Mouse (Mus musculus): Measurements from ENCODE around the gene Dnajb3. TPM values are rescaled to one million over a fixed set of nuclear protein-coding genes. Genes with fewer than 3 reads are reported as not detected.

The Dnajb3 gene
- total RNA-seq (2015; ENCODE audit: low replicate concordance) (49.0 and 58.7 TPM in 2 replicates), total RNA-seq (2017; ENCODE audit: low replicate concordance) (8.7 and 28.2 TPM in 2 replicates)

DNA sequence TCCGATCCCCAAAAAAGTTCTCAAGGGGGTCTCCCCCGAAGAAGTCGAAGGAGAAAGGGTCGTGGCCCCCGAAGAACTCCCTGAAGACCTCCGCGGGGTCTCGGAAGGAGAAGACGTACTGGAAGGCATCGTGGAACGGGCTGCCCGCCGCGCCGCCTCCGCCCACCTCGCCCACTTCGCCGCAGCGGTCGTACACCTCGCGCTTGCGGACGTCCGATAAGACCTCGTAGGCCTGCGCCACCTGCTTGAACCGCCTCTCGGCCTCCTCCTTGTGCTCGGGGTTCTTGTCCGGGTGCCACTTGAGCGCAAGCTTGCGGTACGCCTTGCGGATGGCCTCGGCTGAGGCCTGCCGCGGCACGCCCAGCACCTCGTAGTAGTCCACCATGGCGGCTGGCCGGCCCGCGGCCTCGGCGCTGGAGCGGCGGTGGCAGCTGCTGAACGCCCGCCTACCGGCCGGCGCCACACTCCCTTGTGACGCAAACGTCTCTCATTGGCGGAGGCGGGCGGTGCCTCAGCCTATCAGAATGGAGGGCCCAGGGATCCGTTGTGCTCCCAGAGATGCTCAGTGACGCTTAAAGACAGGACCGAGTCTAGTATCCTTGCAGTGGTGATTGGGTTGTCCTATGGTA lies at the start of gene Dnajb3:
Gene Dnajb3, minus strand, starts transcription at position 489 of the 629 bp plus-strand sequence.
- peak; percentile 82 for ATAC-seq (replicated peaks; ENCODE audit: low FRiP score, poor library complexity, severe bottlenecking)

DNA sequence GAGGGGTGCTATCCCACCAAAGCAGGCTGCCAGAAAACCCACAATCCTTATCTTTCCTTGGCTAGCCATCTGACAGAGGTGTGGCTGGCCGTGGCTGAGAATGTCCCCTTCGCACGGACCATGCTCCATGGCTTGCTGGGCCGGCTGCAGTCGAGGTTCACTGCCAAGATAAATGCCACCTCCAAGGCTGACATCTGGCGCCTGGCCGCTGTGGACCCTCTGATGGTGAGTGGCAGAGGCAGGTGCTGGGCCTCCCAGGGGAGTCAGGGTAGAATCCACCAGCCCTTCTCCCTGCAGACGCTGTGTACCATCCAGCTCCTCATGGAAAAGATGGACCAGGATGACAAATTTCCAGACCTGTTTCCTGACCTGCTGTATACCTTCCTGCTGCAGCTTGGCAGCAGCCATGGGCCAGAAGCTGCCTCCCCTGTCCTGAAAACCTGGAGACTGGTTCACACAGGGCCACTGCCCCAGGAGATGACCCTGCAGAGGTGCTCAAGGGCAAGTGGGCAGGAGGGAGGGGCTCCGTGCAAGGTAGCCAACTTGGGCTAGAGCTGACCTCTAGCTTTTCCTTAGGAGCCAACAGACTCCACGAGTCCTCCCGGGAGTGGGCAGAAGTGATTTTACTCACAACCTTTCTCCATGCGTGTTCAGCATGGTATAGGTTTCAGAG lies 49.3 kb upstream of the Dnajb3 start:
- no peak for ATAC-seq (replicated peaks; ENCODE audit: low FRiP score, poor library complexity, severe bottlenecking)

DNA sequence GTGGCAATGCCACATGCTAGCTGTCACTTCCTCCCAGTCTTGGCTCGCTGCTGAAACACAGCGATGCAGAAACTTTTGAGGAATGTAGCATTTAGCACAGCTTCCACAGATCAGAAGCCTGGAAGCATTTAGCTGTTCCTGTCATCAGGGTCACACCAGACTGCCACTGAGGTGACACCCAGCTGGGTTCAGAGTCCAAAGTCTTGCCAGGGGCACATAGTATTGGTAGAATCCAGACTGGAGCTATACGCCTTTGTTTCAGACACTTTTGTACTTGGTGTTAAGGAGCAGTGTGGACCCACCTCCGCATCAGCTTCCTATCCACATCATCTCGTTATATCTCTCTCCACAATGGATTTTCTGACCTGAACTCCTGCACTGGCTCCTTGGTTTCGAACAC lies 48.0 kb upstream of the Dnajb3 start:
- no peak for ATAC-seq (replicated peaks; ENCODE audit: low FRiP score, poor library complexity, severe bottlenecking)

DNA sequence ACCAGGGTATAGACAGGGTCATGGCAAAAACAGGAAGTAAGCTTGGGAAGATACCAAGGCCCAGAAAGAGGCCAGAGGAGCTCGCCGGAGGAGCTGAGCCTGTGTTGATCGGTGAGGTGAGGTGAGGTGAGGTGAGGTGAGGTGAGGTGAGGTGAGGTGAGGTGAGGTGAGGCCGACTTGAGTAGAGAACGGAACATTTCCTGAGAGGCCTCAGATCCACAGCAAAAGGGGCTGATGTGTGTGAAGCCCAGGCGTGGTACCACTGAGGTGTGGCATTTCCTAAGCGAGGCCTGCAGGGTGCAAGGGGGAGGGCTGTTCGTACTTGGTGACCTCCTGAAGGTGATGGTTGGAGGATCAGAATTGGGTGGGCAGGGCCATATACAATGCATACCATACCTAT lies 47.5 kb upstream of the Dnajb3 start:
- no peak for ATAC-seq (replicated peaks; ENCODE audit: low FRiP score, poor library complexity, severe bottlenecking)

DNA sequence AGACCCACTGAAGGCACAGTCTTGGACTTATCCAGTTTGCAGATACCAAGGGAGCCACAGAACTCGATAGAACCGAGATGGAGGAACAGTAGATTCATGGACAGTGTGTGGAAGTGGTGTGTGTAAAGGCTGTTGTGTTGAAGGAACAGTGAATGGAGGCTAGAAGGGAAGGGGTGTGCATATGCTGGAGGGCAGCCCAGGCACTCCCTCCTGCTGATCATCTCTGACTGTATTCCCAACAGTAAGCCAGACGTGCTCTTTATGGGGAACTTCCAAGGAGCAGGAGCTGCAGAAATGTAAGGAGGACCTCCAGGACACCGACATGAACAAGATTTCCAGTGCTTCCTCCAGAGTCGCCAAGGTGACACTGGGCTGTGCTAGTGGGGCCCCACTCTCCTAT lies 44.4 kb upstream of the Dnajb3 start:
- ATAC-seq (replicated peaks; ENCODE audit: low FRiP score, poor library complexity, severe bottlenecking): no peak

DNA sequence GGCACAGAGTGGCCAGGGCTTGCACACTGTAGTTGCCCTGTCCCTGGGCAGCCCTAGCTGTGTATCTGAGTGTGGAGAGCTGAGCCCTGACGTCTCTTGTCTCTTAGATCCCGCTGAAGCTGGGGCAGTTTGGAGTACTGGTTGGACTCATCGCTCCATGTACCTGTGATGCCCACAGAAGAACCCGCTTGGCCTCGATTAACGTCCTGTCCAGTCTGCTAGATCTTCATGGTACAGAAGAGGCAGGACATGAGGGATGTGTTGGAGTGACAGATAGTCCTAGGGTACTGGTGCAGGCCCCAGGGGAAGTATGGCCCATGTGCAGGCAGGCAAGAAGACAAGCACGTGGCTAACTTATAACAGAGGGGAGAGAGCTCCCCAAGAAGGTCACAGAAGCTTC lies 44.0 kb upstream of the Dnajb3 start:
- no peak for ATAC-seq (replicated peaks; ENCODE audit: low FRiP score, poor library complexity, severe bottlenecking)

DNA sequence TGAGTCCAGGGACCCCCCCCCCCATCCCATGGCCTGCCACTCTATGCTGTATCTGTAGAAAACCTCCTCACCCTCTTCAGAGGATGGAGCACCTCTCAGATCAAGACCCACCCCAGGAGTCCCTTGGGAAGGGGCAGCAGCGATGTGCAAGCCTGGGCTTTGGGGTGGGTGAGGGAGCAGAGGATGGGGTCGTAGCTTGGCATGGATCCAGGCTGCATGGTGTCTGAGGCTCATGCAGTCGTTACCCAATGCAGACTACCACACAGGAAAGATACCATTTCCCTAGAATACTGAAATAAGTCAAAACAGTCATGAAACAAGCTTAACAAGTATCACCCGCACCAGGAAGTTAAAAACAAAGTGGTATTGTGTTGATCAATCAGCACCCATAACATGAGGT lies 43.1 kb upstream of the Dnajb3 start:
- no peak for ATAC-seq (replicated peaks; ENCODE audit: low FRiP score, poor library complexity, severe bottlenecking)

DNA sequence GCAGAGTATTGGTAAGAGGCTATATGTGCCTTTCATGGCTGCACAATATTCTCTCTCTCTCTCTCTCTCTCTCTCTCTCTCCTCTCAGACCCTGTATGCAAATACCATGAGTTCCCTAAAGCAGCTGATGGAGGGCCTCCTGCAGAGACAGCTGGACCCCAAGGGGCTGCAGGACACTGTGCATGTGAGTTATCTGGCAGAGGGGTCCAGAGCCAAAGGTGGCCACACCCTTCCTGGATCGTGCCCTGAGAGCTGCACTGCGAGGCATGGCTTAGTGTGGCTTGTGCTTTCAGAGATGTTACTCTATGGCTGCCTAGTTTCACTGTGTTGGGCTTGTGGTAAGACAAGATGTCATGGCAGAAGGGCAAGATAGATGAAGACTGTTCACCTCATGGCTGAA lies 42.1 kb upstream of the Dnajb3 start:
- ATAC-seq (replicated peaks; ENCODE audit: low FRiP score, poor library complexity, severe bottlenecking): no peak

DNA sequence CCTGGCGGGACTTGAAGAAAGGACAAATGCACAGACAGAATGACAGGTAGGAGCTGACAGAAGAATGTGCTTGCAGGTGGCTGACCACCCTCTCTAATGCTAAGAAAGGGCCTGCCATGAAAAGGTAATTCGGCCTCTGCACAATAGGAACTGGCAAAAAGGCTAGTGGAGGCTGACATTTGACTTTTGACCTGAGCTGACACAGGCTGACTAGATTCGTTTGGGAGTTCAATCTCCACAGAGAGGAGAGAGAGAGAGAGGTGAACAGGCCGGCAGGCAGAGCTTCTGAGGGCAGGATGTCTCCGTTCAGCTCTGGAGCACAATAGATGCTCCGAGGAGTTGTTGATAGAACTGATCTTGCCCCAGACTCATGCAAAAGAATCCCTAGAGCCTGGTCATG lies 40.8 kb upstream of the Dnajb3 start:
- no peak for ATAC-seq (replicated peaks; ENCODE audit: low FRiP score, poor library complexity, severe bottlenecking)

DNA sequence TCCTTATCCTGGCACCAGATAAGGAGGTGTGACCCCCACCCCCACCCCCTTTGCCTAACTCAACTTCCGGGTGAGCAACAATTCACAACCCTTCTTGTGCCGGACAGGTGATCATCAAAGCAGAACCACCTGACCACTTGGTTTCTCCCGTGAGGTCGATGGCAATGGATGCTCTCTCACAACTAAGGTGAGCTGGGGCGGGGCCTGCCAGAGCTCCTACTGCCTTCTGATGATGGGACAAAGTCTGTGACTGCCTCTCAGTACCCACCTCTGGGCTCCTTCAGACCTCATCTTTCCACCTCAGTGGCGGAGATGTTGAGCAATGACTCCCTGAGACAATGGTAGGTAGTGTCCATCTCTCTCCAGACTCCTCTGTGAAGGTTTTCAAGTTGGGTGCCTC lies 40.3 kb upstream of the Dnajb3 start:
- ATAC-seq (replicated peaks; ENCODE audit: low FRiP score, poor library complexity, severe bottlenecking): no peak

DNA sequence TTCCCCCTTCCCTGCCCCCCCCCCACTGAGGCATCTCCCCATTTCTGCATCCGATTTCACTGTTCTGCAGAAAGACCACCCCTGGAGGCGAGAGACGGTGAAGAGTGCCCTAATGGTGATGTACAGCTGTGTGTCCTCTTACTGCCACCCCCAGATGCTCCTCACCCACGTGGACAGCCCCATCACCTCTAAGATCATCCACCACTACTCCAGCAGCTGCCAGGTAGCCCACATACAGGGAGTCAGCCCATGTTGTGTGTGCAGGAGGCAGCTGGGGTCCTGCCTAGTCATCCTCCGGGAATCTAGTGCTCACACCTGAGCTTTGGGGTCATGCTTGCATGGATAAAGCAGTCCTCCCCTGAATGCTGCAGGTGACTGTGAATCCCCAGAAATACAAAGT lies 38.3 kb upstream of the Dnajb3 start:
- ATAC-seq (replicated peaks; ENCODE audit: low FRiP score, poor library complexity, severe bottlenecking): no peak

DNA sequence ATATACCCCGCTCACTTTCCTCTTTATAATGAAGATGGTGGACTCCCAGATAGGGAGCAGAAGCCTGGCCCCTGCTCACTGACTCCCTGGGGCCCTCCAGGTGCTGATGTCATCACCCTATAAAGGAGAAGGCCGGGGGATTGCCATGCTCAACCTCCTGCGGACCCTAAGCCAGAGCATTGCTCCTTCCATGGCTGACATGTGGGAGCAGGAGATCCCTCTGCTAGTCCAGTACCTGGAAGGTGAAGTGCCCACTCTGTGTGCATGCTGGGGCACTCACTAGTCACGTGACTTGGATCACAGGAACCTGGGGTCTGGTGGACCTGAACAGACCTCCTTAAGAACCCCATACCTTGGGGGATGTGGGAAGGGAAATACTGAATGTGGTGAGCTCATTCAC lies 35.0 kb upstream of the Dnajb3 start:
- ATAC-seq (replicated peaks; ENCODE audit: low FRiP score, poor library complexity, severe bottlenecking): no peak

DNA sequence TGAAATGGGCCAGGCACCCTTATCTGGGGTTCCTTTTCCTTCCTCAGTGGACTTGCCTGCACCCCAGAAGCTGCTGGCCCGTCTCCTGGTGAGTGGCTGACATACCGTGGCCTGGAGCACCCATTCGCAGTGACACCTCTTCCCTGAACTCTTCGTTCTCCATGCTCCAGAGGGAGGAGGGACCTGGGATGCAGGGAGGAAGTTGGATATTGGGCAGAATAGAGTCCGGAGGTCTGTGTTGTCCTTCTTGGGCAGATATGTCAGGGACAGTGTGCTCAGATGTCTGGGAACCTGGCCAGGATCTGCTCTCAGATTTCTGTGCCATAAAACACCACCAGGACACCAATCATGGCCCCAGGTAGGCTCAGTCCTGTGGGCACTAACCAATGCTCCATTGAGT lies 34.5 kb upstream of the Dnajb3 start:
- no peak for ATAC-seq (replicated peaks; ENCODE audit: low FRiP score, poor library complexity, severe bottlenecking)

DNA sequence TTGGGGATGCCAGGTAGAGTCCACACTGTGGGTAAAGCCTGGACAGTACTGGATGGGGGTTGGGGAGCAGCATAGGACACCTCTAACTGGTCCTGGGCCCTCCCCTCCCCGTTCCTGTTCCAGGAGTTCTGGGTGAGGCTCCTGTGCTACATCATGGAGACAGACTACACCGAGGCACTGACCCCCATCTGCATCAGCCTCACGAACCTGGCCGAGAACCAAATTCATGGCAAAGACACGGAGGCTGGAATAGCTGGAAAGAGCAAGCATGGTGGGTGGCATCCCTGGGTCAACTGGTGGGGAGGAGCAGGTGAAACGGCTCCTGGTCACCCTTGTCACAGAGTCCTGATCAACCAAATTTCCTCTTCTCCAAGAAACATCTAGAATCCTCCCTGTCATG lies 33.2 kb upstream of the Dnajb3 start:
- no peak for ATAC-seq (replicated peaks; ENCODE audit: low FRiP score, poor library complexity, severe bottlenecking)

DNA sequence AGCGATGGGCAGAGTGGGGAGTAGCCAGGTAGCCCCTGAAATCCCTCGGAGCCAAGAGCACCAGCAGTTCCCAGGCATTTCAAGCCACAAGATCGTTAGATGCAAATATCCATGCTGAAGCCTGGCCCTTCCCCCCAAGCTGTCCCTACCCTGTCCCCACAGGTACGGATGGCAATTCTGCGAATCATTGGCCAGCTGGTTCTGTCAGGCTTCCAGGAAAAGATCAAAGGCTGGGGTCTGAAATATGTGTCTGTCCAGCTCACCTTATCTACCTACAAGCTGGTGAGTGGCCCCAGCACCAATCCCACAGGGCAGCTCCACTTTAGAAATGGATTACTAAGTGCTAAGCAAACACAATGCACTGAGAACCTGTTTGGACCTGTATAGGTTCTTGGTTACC lies 31.7 kb upstream of the Dnajb3 start:
- no peak for ATAC-seq (replicated peaks; ENCODE audit: low FRiP score, poor library complexity, severe bottlenecking)

DNA sequence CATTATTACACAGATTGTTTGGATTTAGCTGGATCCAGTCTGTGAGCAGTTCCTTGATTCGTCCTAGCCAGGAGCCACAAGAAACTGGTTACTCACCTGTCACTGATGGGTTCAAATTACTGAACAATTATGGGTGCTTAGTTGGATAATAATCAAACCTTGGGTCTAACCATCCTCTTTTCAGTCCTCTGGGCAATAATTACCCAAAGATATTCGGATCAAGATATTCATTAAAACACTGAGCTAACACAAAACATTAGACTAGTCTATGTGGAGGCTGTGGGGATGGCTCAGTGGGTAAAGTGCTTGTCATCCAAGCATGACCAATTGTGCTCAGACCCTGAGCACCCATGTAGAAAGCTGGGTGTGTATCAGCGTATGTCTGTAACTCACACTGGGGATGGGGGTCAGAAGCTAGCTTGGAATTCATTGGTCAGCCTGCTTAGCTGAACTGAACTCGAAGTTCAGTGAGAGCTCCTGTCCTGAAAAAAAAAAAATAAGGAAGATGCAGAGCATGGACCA lies 30.4 kb upstream of the Dnajb3 start:
- no peak for ATAC-seq (replicated peaks; ENCODE audit: low FRiP score, poor library complexity, severe bottlenecking)

DNA sequence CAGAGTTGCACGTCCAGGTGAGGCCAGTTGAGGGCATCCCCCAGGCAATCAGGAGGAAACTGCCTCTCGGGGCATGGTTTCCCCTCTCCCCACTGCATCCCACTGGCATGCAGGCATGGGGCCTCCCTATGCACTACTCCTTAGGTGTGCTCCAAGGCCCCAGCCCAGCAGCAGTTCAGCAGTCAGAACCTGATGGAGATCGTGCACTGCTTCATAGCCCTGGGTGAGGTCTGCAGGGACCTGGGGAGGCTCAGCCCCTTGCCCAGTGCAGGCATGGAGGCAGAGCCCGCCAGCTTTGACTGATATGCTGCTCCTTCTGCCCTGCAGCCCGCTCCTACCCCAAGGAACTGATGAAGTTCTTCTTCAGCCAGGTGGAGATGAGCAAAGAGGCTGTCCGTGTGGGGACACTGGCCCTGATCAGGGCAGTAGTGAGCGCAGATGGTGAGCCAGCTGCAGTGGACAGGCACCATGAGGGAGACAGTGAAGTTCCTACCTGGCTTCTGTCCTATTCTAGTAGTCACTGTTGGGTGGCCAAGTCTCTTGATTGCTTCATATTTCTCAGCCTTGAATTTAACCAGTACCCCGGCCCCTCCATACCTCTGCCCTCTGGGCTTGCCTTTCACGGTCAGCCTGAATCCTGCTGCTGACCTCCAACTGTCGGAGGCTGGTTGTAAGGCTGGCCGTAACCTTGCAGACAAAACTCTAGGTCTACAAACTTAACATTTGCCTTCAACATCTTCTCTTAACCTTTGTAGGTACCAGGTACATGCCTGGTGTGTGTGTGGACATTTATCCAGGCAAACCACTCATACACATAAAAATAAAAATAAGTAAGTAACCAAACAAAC lies 29.7 kb upstream of the Dnajb3 start:
- ATAC-seq (replicated peaks; ENCODE audit: low FRiP score, poor library complexity, severe bottlenecking): no peak; the same call in 1 of the 2 replicates

DNA sequence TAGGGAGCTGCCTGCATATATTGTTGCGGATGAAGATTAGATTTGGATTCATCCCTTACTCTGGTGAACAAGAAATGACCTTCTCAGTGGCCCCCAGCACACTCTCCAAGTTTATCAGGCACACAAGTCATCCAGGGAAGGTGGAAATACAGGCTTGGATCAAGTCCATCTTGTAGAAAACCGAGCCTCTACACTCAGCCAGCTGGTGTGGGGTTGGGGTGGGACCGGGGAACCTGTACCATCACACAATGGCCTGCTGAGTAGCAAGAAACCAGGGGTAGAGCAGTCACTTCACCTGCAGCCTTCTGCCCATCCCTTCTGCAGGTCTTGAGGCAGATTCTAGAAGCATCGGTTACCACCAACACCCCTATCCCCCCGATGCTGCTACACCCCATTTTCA lies 29.1 kb upstream of the Dnajb3 start:
- no peak for ATAC-seq (replicated peaks; ENCODE audit: low FRiP score, poor library complexity, severe bottlenecking)

DNA sequence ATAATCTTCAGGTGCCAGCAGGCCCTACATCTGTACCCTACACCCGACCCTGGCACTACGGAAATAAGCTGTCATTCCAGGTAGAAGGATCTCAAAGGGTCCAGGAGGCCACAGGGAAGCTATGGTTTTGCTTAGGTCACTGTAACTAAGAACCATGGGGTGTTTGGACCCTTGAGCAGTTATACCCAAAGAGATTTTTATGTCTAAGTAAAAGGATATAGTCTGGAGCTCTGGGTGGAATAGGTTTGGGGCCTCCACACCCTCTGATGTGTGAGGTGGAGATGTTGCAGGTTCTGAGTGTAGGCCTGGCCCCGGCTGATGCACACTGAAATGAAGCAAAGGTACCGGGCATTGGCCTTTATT lies 28.6 kb upstream of the Dnajb3 start:
- no peak for ATAC-seq (replicated peaks; ENCODE audit: low FRiP score, poor library complexity, severe bottlenecking)

DNA sequence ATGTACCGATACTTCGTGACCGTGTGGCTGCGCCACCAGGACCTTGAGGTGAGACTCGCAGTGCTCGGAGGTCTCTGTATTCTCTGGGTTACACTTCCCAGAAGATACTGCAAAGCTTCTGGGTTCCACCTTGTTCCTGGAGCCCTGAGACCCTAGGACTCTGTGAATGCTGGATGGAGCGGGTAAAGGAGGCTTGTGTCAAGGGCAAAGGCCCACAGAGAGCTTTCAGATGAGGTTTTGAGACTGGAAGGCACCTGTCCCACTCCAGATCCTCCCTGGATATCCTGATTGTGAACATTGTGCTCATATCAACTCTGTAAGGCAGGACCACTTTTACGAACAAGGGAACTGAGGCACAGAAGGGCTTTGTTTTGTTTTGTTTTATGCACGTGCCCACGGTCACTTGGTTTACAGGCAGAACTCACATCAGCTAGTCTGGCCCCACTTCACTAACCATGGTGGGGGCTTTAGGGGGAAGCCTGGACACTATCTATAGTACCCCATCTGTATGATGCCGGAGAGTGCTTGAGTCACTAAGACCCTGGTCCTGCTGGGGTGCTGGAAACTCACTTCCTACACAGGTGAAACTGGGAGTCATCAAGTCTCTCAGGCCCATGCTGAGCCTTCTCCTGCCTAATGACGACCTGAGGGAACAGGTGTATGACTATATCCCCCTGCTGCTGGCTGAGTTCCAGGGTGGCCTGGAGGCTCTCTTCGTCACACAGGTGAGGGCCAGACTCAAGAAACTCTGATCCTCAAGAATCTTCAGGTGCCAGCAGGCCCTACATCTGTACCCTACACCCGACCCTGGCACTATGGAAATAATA lies 28.1 kb upstream of the Dnajb3 start:
- ATAC-seq (replicated peaks; ENCODE audit: low FRiP score, poor library complexity, severe bottlenecking): no peak
